8 mouse cellular contexts compared by ENCODE assay signal in the genomic region with DNA sequence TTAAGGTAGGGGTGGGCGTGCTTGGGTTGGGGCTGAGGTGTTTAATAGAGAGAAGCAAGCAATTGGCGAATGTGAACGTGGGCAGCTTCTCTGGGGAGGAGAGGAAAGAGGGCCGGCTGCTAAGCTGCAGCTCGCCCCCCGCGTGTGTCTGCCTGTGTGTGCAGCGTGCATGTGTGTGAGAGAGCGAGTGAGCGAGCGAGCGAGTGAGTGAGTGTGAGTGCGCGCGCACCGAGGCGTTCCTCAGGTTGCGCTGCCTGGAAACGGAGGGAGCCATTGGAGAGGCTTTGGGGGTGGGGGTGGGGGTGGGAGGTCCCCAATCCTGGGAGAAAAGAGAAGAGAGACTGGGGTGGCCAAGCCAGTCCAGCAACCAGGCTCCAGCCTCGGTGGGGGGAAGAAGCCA.
DNase-seq lines count a peak whose midpoint lies in the region; ATAC-seq lines count a peak whose summit lies in the region.

No protein-coding gene starts in this region.

- H3K4me1 ChIP-seq in heart, embryonic 13.5 days = peaks cover 8% of the 10 kb centered on the region; the same call in 1 of the 2 replicates
- H3K4me1 ChIP-seq in hindbrain, embryonic 10.5 days (replicated peaks) = peaks cover 22% of the 10 kb centered on the region
- peaks cover 3% of the 10 kb centered on the region; the same call in 1 of the 2 replicates for H3K4me1 ChIP-seq in limb, embryonic 11.5 days (ENCODE audit: control insufficient read depth, insufficient read depth, low read length)

- peak overlapping the region; percentile 70 for H3K4me2 ChIP-seq in heart, embryonic 13.5 days
- H3K4me2 ChIP-seq in limb, embryonic 11.5 days (ENCODE audit: low read depth, severe bottlenecking) = peak overlapping the region; percentile 95

- no peak for DNase-seq in heart, adult 9 months (ENCODE audit: low spot score in 2 of 2)
- peak; percentile 16 to 40 for DNase-seq in adrenal gland, postnatal 36 days
- no peak for DNase-seq in hindbrain, embryonic 10.5 days (ENCODE audit: low spot score)
- DNase-seq in limb, embryonic 11.5 days (ENCODE audit: low spot score) = peak; percentile 63
- DNase-seq in right cerebral cortex, postnatal 4 days = peak; percentile 80
- DNase-seq in thymus, postnatal 0 days (ENCODE audit: low spot score) = no peak
- DNase-seq in cerebellum, adult 9-10 months = no peak

- peak overlapping the region; percentile 50 for H3K4me3 ChIP-seq in heart, embryonic 13.5 days
- H3K4me3 ChIP-seq in hindbrain, embryonic 10.5 days = peak overlapping the region; percentile 70
- H3K4me3 ChIP-seq in limb, embryonic 11.5 days (ENCODE audit: low read depth, low read length) = peak overlapping the region; percentile 42

- under 1% methylated on average over 20 of the region's 20 CpGs for WGBS in heart, embryonic 13.5 days
- 1% methylated on average over 20 of the region's 20 CpGs for WGBS in hindbrain, embryonic 10.5 days
- WGBS in limb, embryonic 11.5 days = 0% methylated on average over 20 of the region's 20 CpGs

- H3K27me3 ChIP-seq in heart, embryonic 13.5 days (replicated peaks) = peaks cover 69% of the 10 kb centered on the region
- H3K27me3 ChIP-seq in hindbrain, embryonic 10.5 days (ENCODE audit: insufficient read depth, poor library complexity, severe bottlenecking) = peaks cover 63% of the 10 kb centered on the region
- H3K27me3 ChIP-seq in limb, embryonic 11.5 days (ENCODE audit: control insufficient read depth, insufficient read depth, low read length) = peaks cover 42% of the 10 kb centered on the region

- H3K9ac ChIP-seq in heart, embryonic 13.5 days = no peak overlapping the region
- peak overlapping the region; percentile 49 for H3K9ac ChIP-seq in limb, embryonic 11.5 days (ENCODE audit: low read length)

- no peak for ATAC-seq in heart, embryonic 13.5 days (ENCODE audit: extremely low read depth, insufficient number of reproducible peaks, low FRiP score, low TSS enrichment)
- no peak for ATAC-seq in limb, embryonic 11.5 days (ENCODE audit: insufficient number of reproducible peaks, low FRiP score, low TSS enrichment, low read depth)

- H3K9me3 ChIP-seq in heart, embryonic 13.5 days = no peaks in the 10 kb centered on the region
- no peaks in the 10 kb centered on the region for H3K9me3 ChIP-seq in hindbrain, embryonic 10.5 days
- no peaks in the 10 kb centered on the region for H3K9me3 ChIP-seq in limb, embryonic 11.5 days (ENCODE audit: control insufficient read depth, low read length)

- H3K27ac ChIP-seq in heart, embryonic 13.5 days (replicated peaks) = no peak overlapping the region
- peak overlapping the region; percentile 68 for H3K27ac ChIP-seq in hindbrain, embryonic 10.5 days
- H3K27ac ChIP-seq in limb, embryonic 11.5 days (replicated peaks; ENCODE audit: low read depth, low read length) = no peak overlapping the region

- H3K36me3 ChIP-seq in heart, embryonic 13.5 days = no peaks in the 10 kb centered on the region
- no peaks in the 10 kb centered on the region for H3K36me3 ChIP-seq in hindbrain, embryonic 10.5 days
- H3K36me3 ChIP-seq in limb, embryonic 11.5 days (ENCODE audit: control insufficient read depth, insufficient read depth, low read length) = no peaks in the 10 kb centered on the region

Comparison
In these comparisons a context has a peak if more than half of its experiments do, and no peak if none do; other contexts are left out.
1. DNase-seq: peak in adrenal gland, postnatal 36 days (2 of 2), limb, embryonic 11.5 days (single experiment) and right cerebral cortex, postnatal 4 days (single experiment); none in heart, adult 9 months (0 of 2), hindbrain, embryonic 10.5 days (single experiment), thymus, postnatal 0 days (single experiment) and cerebellum, adult 9-10 months (single experiment).
2. Peak in every context shown above with its lines, with median percentiles within 50 percentile points of each other: H3K4me3 ChIP-seq.